Mouse (Mus musculus): ENCODE measurements around the gene Gfer.

The Gfer gene

DNA sequence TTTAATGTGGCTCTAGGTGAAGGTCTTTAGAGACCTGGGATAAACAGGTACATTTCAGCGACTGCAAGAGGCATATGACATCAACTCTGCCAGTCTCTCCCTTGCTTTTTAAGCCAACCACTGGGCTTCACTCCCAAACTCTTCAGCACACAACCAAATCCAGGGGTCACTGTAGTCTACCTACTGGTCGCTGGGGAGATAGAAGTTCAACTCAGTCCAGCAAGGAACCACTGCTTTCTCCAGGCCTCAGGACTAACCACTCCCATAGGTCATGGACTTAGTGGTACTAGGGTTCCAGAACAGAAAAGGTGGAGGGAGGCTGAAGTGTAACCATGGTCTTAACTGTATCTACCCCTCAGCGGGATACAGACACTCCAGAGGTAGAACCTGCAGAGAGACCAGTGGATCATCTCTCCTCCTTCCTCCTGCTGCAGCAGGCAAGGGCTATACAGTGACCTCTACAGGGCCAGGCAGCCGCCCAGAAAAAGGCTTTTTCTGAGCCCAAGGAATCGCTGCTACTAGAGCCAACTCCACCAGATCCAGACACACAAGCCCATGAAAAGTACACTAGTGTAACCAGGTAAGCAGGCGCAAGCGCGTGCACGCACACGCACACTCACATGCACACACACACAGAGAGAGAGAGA, 47.1 kb downstream of the Gfer start:
- no peak for DNase-seq (ENCODE audit: low read depth, low spot score)

DNA sequence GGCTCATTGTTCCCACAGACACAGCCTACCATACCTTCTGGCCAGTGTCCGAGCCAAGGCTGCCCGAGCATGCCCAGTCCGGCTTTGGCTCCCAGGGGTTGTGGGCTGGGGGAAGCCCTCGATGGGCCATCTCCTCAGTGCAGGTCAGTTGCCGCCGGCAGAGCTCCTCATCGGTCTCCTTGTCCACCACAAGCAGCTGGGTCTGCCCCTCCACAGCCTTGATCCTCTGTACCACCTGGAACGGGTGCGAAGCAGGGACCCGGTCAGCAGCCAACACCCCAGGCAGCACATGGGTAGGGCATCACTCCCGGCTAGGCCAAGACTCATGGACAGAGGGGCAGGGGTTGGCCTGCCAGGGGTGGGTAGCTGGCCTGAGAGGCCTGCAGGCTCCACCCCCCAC, 48.5 kb downstream of the Gfer start:
- DNase-seq (ENCODE audit: low read depth, low spot score) = no peak

DNA sequence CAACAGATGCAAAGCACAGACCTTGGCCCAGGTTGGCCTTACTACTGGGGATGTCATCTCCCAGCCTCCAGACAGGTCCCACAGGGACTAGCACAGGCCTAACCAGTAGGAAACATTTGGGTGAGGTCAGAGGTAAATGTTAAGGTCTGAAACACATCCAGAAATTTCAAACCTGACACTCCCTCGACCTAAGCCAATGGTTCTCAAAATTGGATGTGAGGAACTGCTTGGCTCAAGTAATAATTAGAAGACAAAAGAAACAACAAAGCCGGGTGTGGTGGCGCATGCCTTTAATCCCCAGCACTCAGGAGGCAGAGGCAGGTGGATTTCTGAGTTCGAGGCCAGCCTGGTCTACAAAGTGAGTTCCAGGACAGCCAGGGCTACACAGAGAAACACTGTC, 49.6 kb downstream of the Gfer start:
- no peak for DNase-seq (ENCODE audit: low read depth, low spot score)

DNA sequence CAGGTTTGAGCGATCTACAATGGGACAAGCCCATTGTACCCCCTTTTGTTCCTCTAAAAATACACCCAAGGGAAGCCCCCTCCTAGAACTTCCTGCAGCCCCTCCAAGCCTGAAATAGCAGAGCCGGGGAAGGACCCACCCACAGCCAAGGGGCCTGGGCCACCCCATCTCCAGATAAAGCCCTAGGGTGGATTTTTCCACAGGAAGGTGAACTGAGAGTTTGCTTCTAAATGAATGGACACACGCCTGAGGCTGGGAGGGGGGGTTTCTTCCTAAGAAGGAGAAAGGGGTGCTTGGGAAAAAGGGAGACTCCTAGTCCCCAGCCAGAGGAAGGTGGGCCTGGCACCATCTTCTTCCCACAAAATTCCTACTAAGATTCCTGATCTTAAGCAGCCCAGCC, 50.0 kb downstream of the Gfer start:
- DNase-seq (ENCODE audit: low read depth, low spot score) = no peak

DNA sequence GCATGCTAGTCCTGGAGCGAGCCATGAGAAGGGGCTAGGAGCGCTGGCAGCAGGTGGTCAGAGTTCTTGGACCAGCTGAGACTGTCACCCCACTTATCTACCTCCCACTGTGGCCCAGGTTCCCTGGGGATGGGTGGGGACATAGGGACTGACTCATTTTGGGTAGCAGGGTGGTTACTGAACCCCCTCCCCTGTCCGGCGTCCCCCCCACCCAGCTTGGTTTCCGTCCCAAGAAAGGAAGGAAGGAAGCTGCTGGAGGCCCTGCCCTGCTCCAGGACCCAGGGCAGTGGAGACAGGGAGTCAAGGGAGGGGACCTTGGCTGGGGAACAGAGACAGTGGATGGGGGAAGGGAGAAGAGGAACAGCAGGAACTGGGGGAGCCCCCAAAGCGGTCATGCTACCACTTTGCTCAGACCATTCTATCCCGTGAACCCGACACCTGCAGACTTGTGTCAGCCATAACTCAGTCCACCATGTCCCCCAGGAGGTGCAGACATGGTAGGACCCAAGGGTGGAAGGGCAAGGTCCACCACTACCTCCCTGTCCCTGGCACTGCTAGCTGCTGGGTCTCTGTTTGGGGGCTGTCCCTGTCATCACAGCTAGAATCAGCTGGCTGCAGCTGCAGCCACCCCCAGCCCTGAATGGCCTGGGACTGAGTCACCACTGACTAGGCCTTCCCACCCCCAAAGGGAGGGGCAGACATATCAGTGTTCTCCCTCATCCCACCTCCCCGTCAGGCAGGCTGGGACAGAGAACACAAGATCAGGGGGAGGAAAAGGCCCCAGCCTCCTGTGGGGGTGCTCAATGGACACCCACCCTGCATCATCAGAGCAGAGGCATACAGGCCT, 50.9 kb downstream of the Gfer start:
- DNase-seq (ENCODE audit: low read depth, low spot score) = peak; percentile 64

DNA sequence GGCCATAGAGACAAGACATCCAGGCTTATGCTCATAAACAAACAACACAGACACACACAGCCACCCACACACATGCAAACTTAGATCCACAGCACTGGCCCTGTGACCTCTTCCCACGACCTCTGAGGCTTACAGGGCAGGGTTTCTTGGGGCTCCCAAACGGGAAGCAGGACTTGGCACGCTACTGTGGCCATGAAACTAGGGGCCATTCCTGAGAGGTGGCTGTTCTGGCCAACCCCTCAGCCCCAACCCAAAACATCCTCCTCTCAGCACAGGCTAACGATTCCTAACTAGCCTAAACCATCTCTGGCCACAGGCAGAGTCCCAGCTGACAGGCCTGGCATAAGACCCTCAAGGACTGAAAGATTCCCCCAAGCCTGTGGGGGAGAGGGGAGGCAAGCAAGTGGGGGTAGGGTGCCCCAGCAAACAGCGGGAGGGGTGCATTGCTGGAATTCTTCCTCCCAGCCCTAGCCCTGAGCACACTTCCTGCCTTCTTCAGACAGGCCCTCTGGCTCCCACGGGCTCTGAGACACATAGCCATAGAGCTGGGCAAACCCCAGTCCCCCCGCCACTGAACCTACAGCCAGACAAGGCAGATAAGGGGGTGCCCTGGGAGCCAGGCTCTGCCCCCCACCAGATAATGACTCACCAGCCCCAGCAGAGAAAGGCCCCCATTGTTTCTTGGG, 51.8 kb downstream of the Gfer start:
- no peak for DNase-seq (ENCODE audit: low read depth, low spot score)
